Mouse (Mus musculus) heart, adult 8-10 months (tissue): ENCODE results near the gene Wfdc13. TPM values are rescaled to one million over a fixed set of nuclear protein-coding genes. Genes with fewer than 3 reads are reported as not detected.
"Not testable (repeated sequence)": the region's sequence is repeated elsewhere in the genome, so short reads cannot be mapped to it uniquely, and the experiment has no call there.

Source experiments
- DNase-seq: peaks from one replicate; pipeline ENCODE4 v3.0.0; 2022; ENCODE audit warnings: low spot score
- total RNA-seq, 4 experiments: library from RNA; stranded (reverse); gene quantifications; 2 replicates each; pipeline ENCODE4 v1.2.4; 2022

Gene Wfdc13
- total RNA-seq, 4 experiments from 2014 or later: 0.24 TPM; not detected in 3

- not testable (repeated sequence) for DNase-seq
Measured at GRCm38 (mm10) chr2:164716194-164716786, 31.4 kb downstream of the Wfdc13 start.

GRCm38 (mm10) chr2:164723276-164723675, 38.4 kb downstream of the Wfdc13 start:
- no peak for DNase-seq

DNA sequence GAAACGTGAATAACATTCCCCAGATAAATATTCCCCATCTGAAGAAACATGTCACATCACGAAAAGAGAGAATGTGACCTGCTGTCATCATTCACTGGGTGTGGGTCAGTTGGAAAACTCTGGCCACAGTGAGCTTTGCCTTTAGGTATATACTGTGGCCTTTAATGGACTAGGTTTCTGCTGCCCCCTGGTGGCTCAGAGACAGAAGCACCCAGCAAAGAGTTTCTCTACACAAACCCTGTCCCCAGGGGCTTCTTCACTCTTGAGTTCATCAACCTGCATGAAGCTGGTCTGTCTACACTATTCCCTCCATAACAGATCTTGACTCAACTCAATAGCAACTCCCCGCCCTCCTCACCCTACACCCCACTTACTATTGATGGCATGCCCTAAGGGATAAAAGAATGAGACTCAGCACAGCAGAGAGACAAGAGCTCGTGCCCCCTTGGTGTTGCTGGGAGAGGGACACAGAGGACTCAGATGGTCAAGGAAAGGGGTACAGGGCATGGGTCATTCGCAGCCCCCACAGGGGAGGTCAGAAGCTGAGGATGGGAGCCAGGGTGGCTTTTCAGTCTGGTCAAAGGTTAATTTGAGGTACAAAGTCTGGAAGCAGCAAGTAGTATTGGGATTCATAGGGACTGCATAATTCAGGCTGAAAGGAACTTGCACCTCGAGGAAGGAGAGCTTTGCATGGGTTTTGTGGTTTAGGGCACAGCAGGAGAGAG, 41.1 kb downstream of the Wfdc13 start:
- peak; percentile 35 for DNase-seq

DNA sequence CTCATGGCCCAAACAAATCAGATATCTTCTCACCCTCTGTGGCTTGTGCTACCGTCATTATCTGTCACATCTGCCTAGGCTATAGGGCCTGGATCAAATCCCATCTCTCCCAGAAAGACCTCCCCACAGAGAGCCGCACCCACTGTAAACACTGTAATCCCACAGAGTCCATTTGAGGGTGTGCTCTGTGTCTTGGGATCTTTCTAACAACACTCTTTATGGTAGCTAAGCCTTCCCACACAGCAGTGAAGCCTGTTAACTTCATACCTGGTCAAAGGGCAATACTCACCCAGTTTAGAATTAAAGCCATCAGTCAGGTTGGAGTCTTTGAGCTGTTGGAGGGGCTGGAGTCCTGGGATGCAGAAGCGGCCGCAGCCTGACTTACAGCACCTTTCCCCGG, 46.8 kb downstream of the Wfdc13 start:
- DNase-seq: no peak

- DNase-seq: no peak
Measured at GRCm38 (mm10) chr2:164733259-164733658, 48.4 kb downstream of the Wfdc13 start.

DNA sequence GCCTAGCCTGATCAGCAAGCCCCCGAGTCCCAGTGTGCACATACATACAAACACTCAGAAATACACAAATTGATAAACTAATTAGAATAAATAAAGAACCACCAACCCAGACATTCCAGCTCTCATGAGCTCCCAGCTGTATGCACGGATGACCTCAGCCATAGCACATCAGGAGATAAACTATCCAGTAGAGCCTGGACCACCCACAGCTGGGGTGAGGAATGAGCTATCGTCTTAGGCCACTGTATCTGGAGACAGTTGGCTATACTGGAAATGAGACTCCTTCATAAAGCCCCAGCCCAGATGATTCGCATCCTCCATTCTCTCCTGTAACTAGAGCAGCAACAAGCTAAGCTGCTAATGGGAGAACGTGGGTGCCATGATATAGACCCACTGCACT, 49.9 kb downstream of the Wfdc13 start:
- no peak for DNase-seq

- no peak for DNase-seq
Measured at GRCm38 (mm10) chr2:164735446-164735845, 50.5 kb downstream of the Wfdc13 start.

Other genes with a start within 250 kb of the Wfdc13 start
- 10 to 100 TPM; 14.9 to 23.0 (median 20.7) TPM for gene Sdc4, start 241.2 kb upstream of the Wfdc13 start, total RNA-seq
- gene Sys1, start 228.1 kb upstream of the Wfdc13 start, total RNA-seq: 10 to 100 TPM; 25.2 to 28.5 (median 25.8) TPM
- 1 to 10 TPM; 3.6 to 6.7 (median 5.5) TPM for gene Gm20458, start 224.1 kb upstream of the Wfdc13 start, total RNA-seq
- not detected for gene Trp53tg5, start 211.4 kb upstream of the Wfdc13 start, total RNA-seq
- 10 to 100 TPM; 11.3 to 15.0 (median 12.6) TPM for gene Dbndd2, start 199.0 kb upstream of the Wfdc13 start, total RNA-seq
- 10 to 100 TPM; 32.0 to 34.8 (median 33.9) TPM for gene Pigt, start 187.6 kb upstream of the Wfdc13 start, total RNA-seq
- 1 to 10 TPM in 3 of 4 experiments, under 1 TPM in 1; 0.73 to 3.1 (median 2.1) TPM for gene Wfdc2, start 122.7 kb upstream of the Wfdc13 start, total RNA-seq
- not detected for gene Spint3, start 111.6 kb upstream of the Wfdc13 start, total RNA-seq
- gene Wfdc6a, start 99.7 kb upstream of the Wfdc13 start, total RNA-seq: under 1 TPM in 1 of 4 experiments, not detected in 3; 0.49 TPM
- gene Eppin, start 91.5 kb upstream of the Wfdc13 start, total RNA-seq: not detected
- gene Wfdc6b, start 71.6 kb upstream of the Wfdc13 start, total RNA-seq: not detected
- gene Wfdc8, start 71.5 kb upstream of the Wfdc13 start, total RNA-seq: not detected
- gene Wfdc16, start 46.3 kb upstream of the Wfdc13 start, total RNA-seq: not detected
- not detected for gene Wfdc10, start 29.1 kb upstream of the Wfdc13 start, total RNA-seq
- not detected for gene Wfdc9, start 28.5 kb upstream of the Wfdc13 start, total RNA-seq
- gene Wfdc11, start 11.0 kb upstream of the Wfdc13 start, total RNA-seq: not detected
- gene Spint4, start 13.4 kb downstream of the Wfdc13 start, total RNA-seq: not detected
- not detected for gene Spint5, start 30.2 kb downstream of the Wfdc13 start, total RNA-seq
- gene Wfdc3, start 60.8 kb downstream of the Wfdc13 start, total RNA-seq: under 1 TPM in 2 of 4 experiments, not detected in 2; 0.30 to 0.83 TPM
- 10 to 100 TPM; 20.4 to 28.2 (median 26.9) TPM for gene Dnttip1, start 60.9 kb downstream of the Wfdc13 start, total RNA-seq
- gene Ube2c, start 84.8 kb downstream of the Wfdc13 start, total RNA-seq: 1 to 10 TPM in 2 of 4 experiments, under 1 TPM in 2; 0.47 to 2.7 (median 1.4) TPM
- gene Tnnc2, start 94.9 kb downstream of the Wfdc13 start, total RNA-seq: 1 to 10 TPM; 2.9 to 7.2 (median 3.1) TPM
- gene Snx21, start 100.7 kb downstream of the Wfdc13 start, total RNA-seq: 10 to 100 TPM; 23.1 to 24.9 (median 23.5) TPM
- gene Acot8, start 119.8 kb downstream of the Wfdc13 start, total RNA-seq: 10 to 100 TPM; 12.3 to 13.3 (median 12.6) TPM
- 1 to 10 TPM; 2.2 to 2.7 (median 2.5) TPM for gene Zswim3, start 120.0 kb downstream of the Wfdc13 start, total RNA-seq
- gene Zswim1, start 137.6 kb downstream of the Wfdc13 start, total RNA-seq: 1 to 10 TPM; 4.6 to 6.1 (median 5.1) TPM
- gene Spata25, start 143.4 kb downstream of the Wfdc13 start, total RNA-seq: 1 to 10 TPM in 1 of 4 experiments, under 1 TPM in 2, not detected in 1; 0.66 to 1.2 (median 0.80) TPM
- 100 to 1,000 TPM in 3 of 4 experiments, 10 to 100 TPM in 1; 94.7 to 106 (median 103) TPM for gene Ctsa, start 147.8 kb downstream of the Wfdc13 start, total RNA-seq
- gene Neurl2, start 148.3 kb downstream of the Wfdc13 start, total RNA-seq: 10 to 100 TPM; 53.8 to 59.3 (median 58.1) TPM
- 10 to 100 TPM; 32.8 to 40.4 (median 35.7) TPM for gene Pltp, start 172.6 kb downstream of the Wfdc13 start, total RNA-seq
- gene Pcif1, start 194.2 kb downstream of the Wfdc13 start, total RNA-seq: 10 to 100 TPM; 23.3 to 34.7 (median 33.0) TPM
- gene Zfp335, start 226.7 kb downstream of the Wfdc13 start, total RNA-seq: 1 to 10 TPM; 7.6 to 8.5 (median 8.2) TPM